Comparison of ENCODE assay signal across 25 mouse cellular contexts in the genomic region with DNA sequence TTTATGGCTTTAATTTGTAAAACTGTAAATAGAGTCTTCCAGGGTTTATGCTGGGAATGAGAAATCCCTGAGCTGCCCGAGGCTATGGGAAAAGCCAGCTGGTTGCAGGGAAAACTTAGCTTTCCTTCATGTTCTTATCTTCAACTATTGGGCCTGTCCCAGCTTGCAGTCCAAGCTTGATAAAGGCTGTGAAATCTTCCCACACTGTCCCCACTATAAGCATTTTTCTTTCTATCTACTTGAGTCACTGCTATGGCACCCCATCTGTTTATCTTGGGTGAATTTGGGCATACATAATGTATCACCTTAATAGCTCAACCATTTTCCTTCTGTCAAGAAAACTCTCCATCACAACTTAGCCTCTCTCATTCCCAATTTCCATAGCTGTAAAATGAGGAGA. TPM values are rescaled to one million over a fixed set of nuclear protein-coding genes. Genes with fewer than 3 reads are reported as not detected.
A peak's percentile ranks its signal among the peaks of the same experiment; 100 is the strongest.
DNase-seq lines count a peak whose midpoint lies in the region; ATAC-seq and TF ChIP-seq lines count a peak whose summit lies in the region.
"Had no signal": no experiment of that assay in that cellular context is flagged by ENCODE, and none has a peak within 500 bp of the region (broad histone marks: within the 10 kb centered on the region; RNA-seq: fewer than 3 reads in every experiment).

No protein-coding gene starts in this region.

- H3K4me1 ChIP-seq in forebrain, postnatal 0 days (ENCODE audit: insufficient read depth), result no peaks in the 10 kb centered on the region
- H3K4me1 ChIP-seq in forebrain, embryonic 12.5 days, result no peaks in the 10 kb centered on the region
- H3K4me1 ChIP-seq in liver, embryonic 13.5 days (replicated peaks), result no peaks in the 10 kb centered on the region
- 0 out of 4 replicates have a peak, but pooled peaks cover 1 to 3% of the 10 kb centered on the region in 2 experiments for H3K4me1 ChIP-seq in MEL (ENCODE audit: control insufficient read depth in 1 of 2, insufficient read depth in 2 of 2, low read length in 2 of 2)
- H3K4me1 ChIP-seq: embryonic facial prominence, embryonic 13.5 days; heart, embryonic 12.5 days; hindbrain, embryonic 12.5 days had no signal

- TF ChIP-seq CTCF in forebrain, postnatal 0 days (IDR thresholded peaks at IDR 0.05; ENCODE audit: low read depth), result no peak
- TF ChIP-seq CTCF in MEL (IDR thresholded peaks at IDR 0.05 in 2 of 3, conservative IDR thresholded peaks at IDR 0.05 in 1 of 3; ENCODE audit: control insufficient read depth in 1 of 3, insufficient read depth in 1 of 3, low read depth in 2 of 3, low read length in 3 of 3, poor library complexity in 1 of 3, severe bottlenecking in 1 of 3), result no peak

- no peak overlapping the region for H3K9ac ChIP-seq in forebrain, postnatal 0 days
- H3K9ac ChIP-seq in forebrain, embryonic 12.5 days, result no peak overlapping the region
- H3K9ac ChIP-seq in liver, embryonic 13.5 days, result no peak overlapping the region
- H3K9ac ChIP-seq in MEL (ENCODE audit: control insufficient read depth, low read depth, low read length, poor library complexity, severe bottlenecking), result no peak overlapping the region
- H3K9ac ChIP-seq: embryonic facial prominence, embryonic 13.5 days; heart, embryonic 12.5 days; hindbrain, embryonic 12.5 days had no signal

- H3K27ac ChIP-seq in forebrain, postnatal 0 days (ENCODE audit: low read depth, low read length), result no peak overlapping the region
- H3K27ac ChIP-seq in forebrain, embryonic 12.5 days, result no peak overlapping the region
- no peak overlapping the region for H3K27ac ChIP-seq in liver, embryonic 13.5 days
- H3K27ac ChIP-seq in MEL (ENCODE audit: control insufficient read depth, low read depth, low read length), result no peak overlapping the region
- H3K27ac ChIP-seq: embryonic facial prominence, embryonic 13.5 days; gastrocnemius, adult 2 months; hindbrain, embryonic 12.5 days had no signal

- no peak overlapping the region for H3K4me2 ChIP-seq in forebrain, postnatal 0 days (ENCODE audit: low read depth)
- H3K4me2 ChIP-seq in forebrain, embryonic 12.5 days, result no peak overlapping the region
- no peak overlapping the region for H3K4me2 ChIP-seq in liver, embryonic 13.5 days
- H3K4me2 ChIP-seq: embryonic facial prominence, embryonic 13.5 days; heart, embryonic 12.5 days; hindbrain, embryonic 12.5 days had no signal

- no peaks in the 10 kb centered on the region for H3K27me3 ChIP-seq in forebrain, postnatal 0 days (ENCODE audit: insufficient read depth, low read length)
- no peaks in the 10 kb centered on the region for H3K27me3 ChIP-seq in forebrain, embryonic 12.5 days
- no peaks in the 10 kb centered on the region for H3K27me3 ChIP-seq in liver, embryonic 13.5 days
- no peaks in the 10 kb centered on the region for H3K27me3 ChIP-seq in MEL (ENCODE audit: control insufficient read depth in 1 of 2, insufficient read depth in 2 of 2, low read length in 2 of 2)
- H3K27me3 ChIP-seq: CH12.LX; embryonic facial prominence, embryonic 13.5 days; heart, embryonic 12.5 days; hindbrain, embryonic 12.5 days had no signal

- TF ChIP-seq POLR2A in MEL (IDR thresholded peaks at IDR 0.05; ENCODE audit: control insufficient read depth in 1 of 2, insufficient read depth in 1 of 2, low read depth in 1 of 2, low read length in 2 of 2, poor library complexity in 1 of 2), result no peak

- no peaks in the 10 kb centered on the region for H3K36me3 ChIP-seq in forebrain, postnatal 0 days (ENCODE audit: insufficient read depth)
- H3K36me3 ChIP-seq in forebrain, embryonic 12.5 days (replicated peaks), result no peaks in the 10 kb centered on the region
- no peaks in the 10 kb centered on the region for H3K36me3 ChIP-seq in liver, embryonic 13.5 days
- H3K36me3 ChIP-seq in MEL (ENCODE audit: control insufficient read depth in 1 of 2, insufficient read depth in 2 of 2, low read length in 2 of 2), result peaks cover 0 to 8% of the 10 kb centered on the region in 2 experiments; a peak in 2 of 4 replicates
- H3K36me3 ChIP-seq: embryonic facial prominence, embryonic 13.5 days; heart, embryonic 12.5 days; hindbrain, embryonic 12.5 days had no signal

- no peaks in the 10 kb centered on the region for H3K9me3 ChIP-seq in forebrain, postnatal 0 days (ENCODE audit: low read length)
- no peaks in the 10 kb centered on the region for H3K9me3 ChIP-seq in forebrain, embryonic 12.5 days
- no peaks in the 10 kb centered on the region for H3K9me3 ChIP-seq in liver, embryonic 13.5 days (replicated peaks)
- no peaks in the 10 kb centered on the region for H3K9me3 ChIP-seq in MEL (replicated peaks; ENCODE audit: insufficient read depth, low read length)
- H3K9me3 ChIP-seq: embryonic facial prominence, embryonic 13.5 days; heart, embryonic 12.5 days; hindbrain, embryonic 12.5 days had no signal

- no peak overlapping the region for H3K4me3 ChIP-seq in forebrain, postnatal 0 days (ENCODE audit: low read depth, low read length)
- H3K4me3 ChIP-seq in forebrain, embryonic 12.5 days (replicated peaks), result no peak overlapping the region
- no peak overlapping the region for H3K4me3 ChIP-seq in liver, embryonic 13.5 days (replicated peaks)
- H3K4me3 ChIP-seq in MEL (ENCODE audit: control insufficient read depth in 1 of 2, insufficient read depth in 1 of 2, low read depth in 2 of 2, low read length in 2 of 2), result no peak overlapping the region
- H3K4me3 ChIP-seq: embryonic facial prominence, embryonic 13.5 days; gastrocnemius, adult 2 months; heart, embryonic 12.5 days; hindbrain, embryonic 12.5 days had no signal

- 50% methylated on average over 1 of the region's 1 CpGs for WGBS in forebrain, postnatal 0 days
- WGBS in forebrain, embryonic 12.5 days, result 71% methylated on average over 1 of the region's 1 CpGs
- 27% methylated on average over 1 of the region's 1 CpGs for WGBS in liver, embryonic 13.5 days (ENCODE audit: insufficient replicate concordance)

- TF ChIP-seq EP300 in MEL (IDR thresholded peaks at IDR 0.05; ENCODE audit: low read depth in 1 of 2, low read length in 2 of 2), result peak; percentile 70 to 78; a peak in 3 of 4 replicates

- DNase-seq in forebrain, postnatal 0 days, result peak; percentile 4
- no peak for DNase-seq in liver, embryonic 13.5 days
- no peak for DNase-seq in liver
- DNase-seq in MEL (ENCODE audit: low read depth, low spot score), result peak; percentile 39
- no peak for DNase-seq in B cell, adult 2 months
- DNase-seq: adrenal gland, adult 8-10 months; adrenal gland, postnatal 36 days; cerebellum, adult 11-12 months; cerebellum, adult 9-11 months; cerebellum, postnatal 36 days; gastrocnemius, adult 2 months; gastrocnemius, postnatal 25 days; heart, postnatal 4 days had no signal

- no peak for TF ChIP-seq RAD21 in MEL (IDR thresholded peaks at IDR 0.05; ENCODE audit: low read depth, low read length)

- ATAC-seq in forebrain, postnatal 0 days, result peak; percentile 32
- no peak for ATAC-seq in forebrain, embryonic 12.5 days (ENCODE audit: low FRiP score)
- ATAC-seq in liver, embryonic 13.5 days (ENCODE audit: low read depth), result 0 out of 2 replicates have a peak, but pooled peaks have one; percentile 45
- ATAC-seq in megakaryocyte-erythroid progenitor cell, adult 5-6 weeks (replicated peaks; ENCODE audit: low FRiP score, low TSS enrichment, poor library complexity, severe bottlenecking), result peak; percentile 62
- ATAC-seq: forebrain, embryonic 14.5 days; hindbrain, embryonic 16.5 days; inflammation-experienced regulatory T-cells, adult 6 months had no signal

- no peaks in the 10 kb centered on the region for H3K79me2 ChIP-seq in MEL (ENCODE audit: control insufficient read depth, insufficient read depth, low read length, poor library complexity)

TF ChIP-seq in MEL, 35 proteins besides CTCF, POLR2A, EP300 and RAD21 (continues in another document):
- TF ChIP-seq SMC3 (IDR thresholded peaks at IDR 0.05; ENCODE audit: low read depth, low read length) (0 out of 2 replicates have a peak, but pooled peaks have one; percentile 13), MAFK (IDR thresholded peaks at IDR 0.05; ENCODE audit: borderline replicate concordance, low read depth, low read length) (no peak), TAL1 (IDR thresholded peaks at IDR 0.05; ENCODE audit: low read length) (peak; percentile 43; the same call in 1 of the 2 replicates)

RNA-seq across cellular contexts. Expression of gene Clca3a2, which starts 1.3 kb away (rescaled TPM):
- total RNA-seq in forebrain, postnatal 0 days (2014; rRNA removed), result 0.33 and 0.54 TPM in 2 replicates
- 0.06 and 0.42 TPM in 2 replicates for polyA plus RNA-seq in forebrain, postnatal 0 days (2015; fragmentation: Nextera tagmentation; extraction: Ambion mirVana)
- 0.15 TPM in 1 of 2 replicates, not detected in the other for polyA plus RNA-seq in forebrain, embryonic 12.5 days (2016; fragmentation: Nextera tagmentation; extraction: Ambion mirVana)
- 0.03 TPM in 1 of 2 replicates, not detected in the other for polyA plus RNA-seq in liver, embryonic 13.5 days (2015; fragmentation: Nextera tagmentation; extraction: Ambion mirVana)
- total RNA-seq in MEL (2012; rRNA removed), result 0.08 and 0.13 TPM in 2 replicates
- 1 to 10 TPM in 1 of 2 experiments, not detected in 1; 1.5 TPM for polyA plus RNA-seq in MEL (2012; ENCODE audit: insufficient read depth in 1 of 2, insufficient read length in 2 of 2, low read depth in 1 of 2, low replicate concordance in 2 of 2, missing spikeins in 1 of 2)
- total RNA-seq in megakaryocyte-erythroid progenitor cell, adult 5-6 weeks (2014; fragmentation: Nextera tagmentation), result not detected in 2 replicates
- not detected in 2 replicates for total RNA-seq in megakaryocyte-erythroid progenitor cell, adult 5-6 weeks (2017)
- total RNA-seq: adrenal gland, adult 8-10 months; CH12.LX; gastrocnemius, adult 2 months; gastrocnemius, postnatal 25 days; granulocyte monocyte progenitor cell, adult 5-6 weeks had no signal
- polyA plus RNA-seq: forebrain, embryonic 14.5 days; hindbrain, embryonic 16.5 days; inflammation-experienced regulatory T-cells, adult 6 months had no signal

RNA-seq across cellular contexts. Expression of gene Clca3b, which starts 28.5 kb away (rescaled TPM):
- not detected in 2 replicates for total RNA-seq in forebrain, postnatal 0 days (2014; rRNA removed)
- polyA plus RNA-seq in forebrain, postnatal 0 days (2015; fragmentation: Nextera tagmentation; extraction: Ambion mirVana), result not detected in 2 replicates
- polyA plus RNA-seq in forebrain, embryonic 12.5 days (2016; fragmentation: Nextera tagmentation; extraction: Ambion mirVana), result not detected in 2 replicates
- polyA plus RNA-seq in liver, embryonic 13.5 days (2015; fragmentation: Nextera tagmentation; extraction: Ambion mirVana), result not detected in 2 replicates
- total RNA-seq in MEL (2012; rRNA removed), result not detected in 2 replicates
- polyA plus RNA-seq in MEL (2012; ENCODE audit: insufficient read depth in 1 of 2, insufficient read length in 2 of 2, low read depth in 1 of 2, low replicate concordance in 2 of 2, missing spikeins in 1 of 2), result under 1 TPM in 1 of 2 experiments, not detected in 1; 0.11 TPM
- not detected in 2 replicates for total RNA-seq in megakaryocyte-erythroid progenitor cell, adult 5-6 weeks (2014; fragmentation: Nextera tagmentation)
- not detected in 2 replicates for total RNA-seq in megakaryocyte-erythroid progenitor cell, adult 5-6 weeks (2017)
- total RNA-seq: adrenal gland, adult 8-10 months; adrenal gland, postnatal 36 days; CH12.LX; gastrocnemius, adult 2 months; gastrocnemius, postnatal 25 days; granulocyte monocyte progenitor cell, adult 5-6 weeks; heart, adult 8-10 months; heart, postnatal 4 days had no signal
- polyA plus RNA-seq: embryonic facial prominence, embryonic 13.5 days; forebrain, embryonic 14.5 days; heart, embryonic 12.5 days; heart, postnatal 0 days; hindbrain, embryonic 12.5 days; hindbrain, embryonic 16.5 days; inflammation-experienced regulatory T-cells, adult 6 months had no signal

RNA-seq across cellular contexts. Expression of gene Clca3a1, which starts 59.9 kb away (rescaled TPM):
- 0.92 and 1.2 TPM in 2 replicates for total RNA-seq in forebrain, postnatal 0 days (2014; rRNA removed)
- 0.93 and 1.4 TPM in 2 replicates for polyA plus RNA-seq in forebrain, postnatal 0 days (2015; fragmentation: Nextera tagmentation; extraction: Ambion mirVana)
- polyA plus RNA-seq in forebrain, embryonic 12.5 days (2016; fragmentation: Nextera tagmentation; extraction: Ambion mirVana), result 0.12 and 0.20 TPM in 2 replicates
- 2.6 and 3.4 TPM in 2 replicates for polyA plus RNA-seq in liver, embryonic 13.5 days (2015; fragmentation: Nextera tagmentation; extraction: Ambion mirVana)
- 0.07 and 0.12 TPM in 2 replicates for total RNA-seq in MEL (2012; rRNA removed)
- polyA plus RNA-seq in MEL (2012; ENCODE audit: insufficient read depth in 1 of 2, insufficient read length in 2 of 2, low read depth in 1 of 2, low replicate concordance in 2 of 2, missing spikeins in 1 of 2), result under 1 TPM in 1 of 2 experiments, not detected in 1; 0.40 TPM
- total RNA-seq in megakaryocyte-erythroid progenitor cell, adult 5-6 weeks (2014; fragmentation: Nextera tagmentation), result 9.2 and 24.1 TPM in 2 replicates
- total RNA-seq in megakaryocyte-erythroid progenitor cell, adult 5-6 weeks (2017), result 11.3 and 12.9 TPM in 2 replicates
- total RNA-seq: CH12.LX; granulocyte monocyte progenitor cell, adult 5-6 weeks had no signal
- polyA plus RNA-seq: inflammation-experienced regulatory T-cells, adult 6 months had no signal

Comparison
In these comparisons a context has a peak if more than half of its experiments do, and no peak if none do; other contexts are left out.
1. DNase-seq: peak in forebrain, postnatal 0 days (single experiment) and MEL (single experiment); none in liver, embryonic 13.5 days (single experiment), liver (single experiment) and B cell, adult 2 months (0 of 2).